Mouse (Mus musculus): ENCODE data around the gene Esrra. TPM values are rescaled to one million over a fixed set of nuclear protein-coding genes. Genes with fewer than 3 reads are reported as not detected.

Gene Esrra
- 10 to 100 TPM; 71.0 to 97.4 TPM for total RNA-seq (2021)
- long read RNA-seq, experiment 1, transcript Esrra-201 (7 exons, 2,242 nt): major isoform, 93 of 291 reads
- long read RNA-seq, experiment 1, partial matches to known transcripts: 7 of 291 reads
- long read RNA-seq, experiment 1, other reads (novel, unspliced or antisense): 190 of 291 reads
- long read RNA-seq, experiment 2, transcript Esrra-201 (7 exons, 2,242 nt): major isoform, 18 of 200 reads
- long read RNA-seq, experiment 2, partial matches to known transcripts: 2 of 200 reads
- long read RNA-seq, experiment 2, other reads (novel, unspliced or antisense): 180 of 200 reads

- peak; percentile 100 for DNase-seq
Measured at GRCm38 (mm10) chr19:6921647-6922567, at the start of gene Esrra. TSS of gene Esrra (minus strand) at chr19:6921813.

GRCm38 (mm10) chr19:6970460-6971085 is 49.0 kb upstream of the Esrra start:
- DNase-seq: peak; percentile 74

DNA sequence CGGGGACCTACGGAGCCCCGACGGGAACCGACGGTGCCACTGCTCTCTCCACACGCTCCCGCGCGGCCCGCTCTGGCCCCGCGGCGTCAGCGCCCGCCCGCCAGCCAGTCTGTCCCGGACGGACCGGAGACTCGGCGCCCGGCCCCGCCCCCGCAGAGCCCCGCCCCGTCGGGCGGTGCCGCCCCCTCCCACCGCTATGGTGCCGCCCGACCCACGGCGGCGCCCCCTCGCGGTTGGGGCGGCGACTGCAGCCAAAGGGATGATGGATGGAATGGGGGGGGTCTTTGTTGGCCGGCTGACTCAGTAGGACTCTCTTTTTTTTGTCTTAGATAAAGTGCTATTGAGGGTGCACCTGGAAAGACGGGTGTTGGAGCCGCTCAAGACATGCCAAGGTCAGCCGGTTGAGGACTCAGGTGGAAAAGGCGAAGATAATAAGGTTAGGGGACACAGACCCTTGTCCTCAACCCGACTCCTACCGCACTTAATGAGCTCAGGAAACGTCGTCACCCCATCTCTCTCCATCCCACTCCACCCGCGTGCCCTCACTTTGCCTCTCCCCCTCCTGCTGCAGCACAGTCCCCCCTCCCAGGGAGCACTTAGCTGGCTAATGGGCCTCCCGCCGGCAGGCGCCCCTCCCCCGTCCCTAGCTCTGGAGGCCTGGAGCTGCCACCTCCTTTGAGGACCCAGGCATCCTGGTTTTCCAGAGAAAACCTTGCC is 48.2 kb upstream of the Esrra start:
- DNase-seq: peak; percentile 93

- DNase-seq: no peak
Measured at GRCm38 (mm10) chr19:6969291-6969664, 47.7 kb upstream of the Esrra start.

- peak; percentile 60 for DNase-seq
Measured at GRCm38 (mm10) chr19:6968491-6969271, 47.1 kb upstream of the Esrra start.

DNA sequence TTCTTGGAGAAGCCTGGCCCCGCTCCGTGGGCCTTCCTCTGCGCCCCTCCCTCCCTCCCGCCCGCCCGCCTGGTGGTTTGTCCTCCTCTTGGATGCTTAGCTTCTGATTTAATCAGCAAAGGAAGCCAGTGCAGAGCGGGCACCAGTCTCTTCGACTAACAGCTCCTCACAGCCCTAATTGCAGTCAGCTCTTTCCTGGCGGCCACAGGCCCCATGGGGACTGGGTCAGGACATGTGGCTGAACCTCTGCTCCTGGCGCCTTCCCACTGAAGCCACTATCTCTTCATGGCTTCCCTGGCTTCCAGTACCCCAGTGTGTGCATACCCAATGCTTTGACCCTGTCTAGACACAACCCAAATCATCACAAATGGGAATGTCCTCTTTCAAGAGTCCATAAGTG is 34.8 kb upstream of the Esrra start:
- peak; percentile 50 for DNase-seq

DNA sequence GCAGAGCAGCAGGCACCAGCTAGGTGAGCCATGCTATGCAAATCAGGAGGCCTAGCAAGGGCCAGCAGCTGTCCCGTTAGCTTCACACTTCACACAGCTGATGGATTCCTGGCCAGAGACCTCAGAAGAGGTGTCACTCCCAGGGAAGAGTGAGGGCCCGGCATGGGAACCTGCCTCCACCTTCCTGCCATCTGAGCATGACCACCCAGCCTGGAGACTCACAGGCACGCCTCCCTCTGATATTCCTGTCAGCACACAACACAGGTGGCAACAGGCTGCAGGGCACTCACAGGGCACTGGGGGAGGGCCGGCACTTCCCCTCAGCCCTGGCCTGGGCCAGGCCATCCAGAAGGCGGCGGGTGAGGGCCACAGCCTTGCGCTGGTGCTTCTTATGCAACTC is 33.8 kb upstream of the Esrra start:
- DNase-seq: no peak

DNA sequence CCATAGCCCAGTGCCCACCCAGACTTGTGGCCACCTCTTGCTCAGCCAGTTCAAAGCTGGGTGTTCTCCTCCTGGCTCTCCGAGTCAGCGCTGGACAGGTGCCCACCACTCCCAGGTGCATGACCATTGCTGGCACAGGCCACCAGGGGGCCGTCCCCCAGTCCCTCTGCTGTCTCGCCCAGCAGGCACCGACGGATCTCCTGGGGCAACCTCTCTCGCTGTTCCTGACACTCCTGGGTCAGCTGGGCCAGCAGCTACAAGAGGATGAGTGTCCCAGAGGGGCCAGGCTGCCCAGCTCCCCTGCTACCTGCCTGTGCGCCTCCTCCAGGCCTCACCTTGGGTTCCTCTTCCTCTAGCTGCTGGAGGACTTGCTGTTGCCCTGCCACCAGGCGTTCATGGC is 32.4 kb upstream of the Esrra start:
- peak; percentile 78 for DNase-seq

DNA sequence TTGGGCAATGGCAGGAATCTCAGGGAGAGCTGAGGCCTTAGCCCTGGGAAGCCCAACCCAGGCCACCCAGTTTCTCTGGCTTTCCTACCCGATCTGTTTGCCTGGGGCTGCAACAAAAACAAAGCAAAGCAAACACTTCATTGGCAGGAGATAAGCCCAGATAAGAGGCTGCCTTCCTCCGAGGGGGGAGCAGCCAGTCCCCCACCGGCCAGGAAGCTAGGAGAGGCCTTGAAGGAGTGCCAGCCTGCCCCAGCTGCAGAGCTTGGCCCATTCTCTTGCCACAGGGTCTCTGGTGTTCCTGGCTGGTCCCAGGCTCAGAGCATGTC is 31.1 kb upstream of the Esrra start:
- peak; percentile 83 for DNase-seq

- peak; percentile 95 for DNase-seq
Measured at GRCm38 (mm10) chr19:6951994-6952711, 30.5 kb upstream of the Esrra start.

DNA sequence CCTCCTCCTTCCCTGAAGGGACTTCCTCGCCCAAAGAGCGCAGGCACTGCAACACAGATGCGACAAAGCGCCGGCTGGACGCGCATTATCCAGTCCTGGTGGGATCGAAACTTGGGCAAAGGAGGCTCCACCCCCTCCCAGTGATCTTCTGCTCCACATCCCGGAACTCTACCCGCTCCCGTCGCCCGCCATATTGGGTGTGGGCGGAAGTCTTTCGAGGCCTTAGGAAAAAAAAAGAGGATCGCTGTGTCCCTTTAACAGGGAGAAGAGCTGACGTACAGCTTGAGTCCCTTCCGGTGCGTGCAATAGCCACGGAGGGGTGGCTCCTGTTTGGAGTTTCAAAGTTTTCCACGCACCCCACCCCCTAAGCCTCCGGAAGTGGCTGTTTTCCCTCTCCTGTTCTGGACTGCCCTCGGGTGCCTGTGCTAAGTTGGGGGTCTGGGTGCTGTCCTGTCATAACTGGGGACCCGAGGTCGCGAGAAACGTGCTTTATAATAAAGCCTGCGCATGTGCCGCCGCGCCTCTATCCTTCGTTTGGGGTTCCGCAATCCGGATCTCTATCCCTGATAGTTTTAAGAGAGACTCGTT is 29.9 kb upstream of the Esrra start:
- peak; percentile 96 for DNase-seq

GRCm38 (mm10) chr19:6950613-6951153 is 29.1 kb upstream of the Esrra start:
- DNase-seq: peak; percentile 74

- DNase-seq: no peak
Measured at GRCm38 (mm10) chr19:6949951-6950350, 28.3 kb upstream of the Esrra start.

DNA sequence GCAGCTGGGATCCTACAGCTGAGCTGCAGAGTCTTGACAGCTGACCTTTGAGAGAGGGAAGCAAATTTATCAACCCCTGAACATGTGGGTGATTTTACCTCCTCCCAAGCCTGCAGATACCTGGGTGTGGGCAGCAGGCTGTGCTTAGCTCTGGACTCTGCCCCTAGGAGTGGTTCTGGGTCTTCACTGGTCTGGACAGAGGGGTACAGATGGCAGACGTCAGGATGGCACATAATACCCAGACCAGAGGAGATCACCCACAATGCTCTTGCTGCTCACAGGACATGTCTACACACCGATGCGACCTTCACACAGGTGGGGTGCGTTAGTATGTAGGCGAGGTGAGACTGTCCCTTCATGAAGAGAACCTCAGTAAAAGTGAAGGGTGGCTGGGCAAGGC is 27.9 kb upstream of the Esrra start:
- no peak for DNase-seq

DNA sequence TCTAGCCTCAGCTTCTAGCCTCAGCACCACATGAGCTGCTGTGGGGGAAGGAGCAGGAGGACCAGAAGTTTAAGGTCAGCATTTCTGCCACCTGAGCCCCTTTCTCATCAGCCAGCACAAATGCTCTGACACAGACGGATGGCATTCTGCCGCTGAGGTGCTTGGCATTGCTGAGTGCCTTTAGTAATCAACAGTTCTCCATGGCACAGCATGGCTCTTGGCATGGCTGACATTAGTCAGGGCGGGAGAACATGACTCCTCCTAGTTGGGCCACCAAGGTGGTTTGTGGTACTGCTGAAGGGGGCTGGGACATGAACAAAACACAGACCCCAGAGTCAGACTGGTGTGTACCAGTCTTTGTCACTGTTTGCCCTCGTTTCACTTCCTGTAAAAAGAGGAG is 26.6 kb upstream of the Esrra start:
- no peak for DNase-seq

DNA sequence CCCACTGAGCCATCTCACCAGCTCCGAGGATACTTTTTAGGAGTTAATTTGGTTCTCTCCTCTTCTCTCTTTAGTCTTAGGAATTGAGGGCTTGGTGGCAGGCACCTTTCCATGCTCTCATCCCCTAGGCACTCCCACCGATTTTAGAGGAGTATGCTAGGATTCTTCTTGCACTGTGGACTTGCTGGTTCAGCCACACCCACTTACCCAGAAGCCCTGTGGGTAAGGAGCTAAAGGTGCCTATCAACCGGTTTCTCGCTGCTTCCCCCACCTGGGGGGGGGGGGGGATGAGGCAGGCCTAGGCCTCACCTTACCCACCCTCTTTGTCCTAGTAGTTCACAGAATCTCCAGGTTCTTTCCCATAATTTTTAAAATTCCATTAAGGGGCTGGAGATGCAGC is 26.1 kb upstream of the Esrra start:
- DNase-seq: no peak

DNA sequence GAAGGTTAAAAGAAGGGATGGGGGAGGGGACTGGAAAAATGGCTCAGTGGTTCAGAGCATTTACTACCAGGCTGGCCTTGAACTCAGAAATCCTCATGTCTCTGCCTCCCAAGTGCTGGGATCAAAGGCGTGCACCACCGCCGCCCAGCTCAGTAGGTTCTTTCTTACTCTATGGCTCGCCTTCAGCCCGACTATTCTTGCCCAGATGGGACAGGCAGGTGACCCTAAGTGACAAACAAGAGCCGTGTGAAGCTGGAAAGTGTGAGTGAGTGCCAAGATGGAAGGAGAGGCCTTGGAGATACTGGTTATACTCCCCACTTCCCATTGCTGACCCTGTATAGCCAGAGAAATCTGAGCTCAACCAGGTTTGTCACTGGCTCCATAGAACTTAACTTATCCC is 22.1 kb upstream of the Esrra start:
- DNase-seq: no peak

DNA sequence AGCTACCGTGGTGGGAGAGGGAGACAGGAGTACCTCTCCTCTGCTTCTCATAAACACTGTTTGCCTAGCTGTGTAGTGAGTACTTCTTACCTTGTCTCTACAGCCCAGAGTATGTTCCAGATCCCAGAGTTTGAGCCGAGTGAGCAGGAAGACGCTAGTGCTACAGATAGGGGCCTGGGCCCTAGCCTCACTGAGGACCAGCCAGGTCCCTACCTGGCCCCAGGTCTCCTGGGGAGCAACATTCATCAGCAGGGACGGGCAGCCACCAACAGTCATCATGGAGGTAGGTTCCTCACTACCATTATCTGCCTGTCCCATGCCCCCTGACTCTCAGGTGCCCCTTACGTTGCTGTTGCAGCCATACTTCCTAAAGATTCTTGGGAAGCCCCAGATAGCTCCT is 21.2 kb upstream of the Esrra start:
- DNase-seq: no peak

DNA sequence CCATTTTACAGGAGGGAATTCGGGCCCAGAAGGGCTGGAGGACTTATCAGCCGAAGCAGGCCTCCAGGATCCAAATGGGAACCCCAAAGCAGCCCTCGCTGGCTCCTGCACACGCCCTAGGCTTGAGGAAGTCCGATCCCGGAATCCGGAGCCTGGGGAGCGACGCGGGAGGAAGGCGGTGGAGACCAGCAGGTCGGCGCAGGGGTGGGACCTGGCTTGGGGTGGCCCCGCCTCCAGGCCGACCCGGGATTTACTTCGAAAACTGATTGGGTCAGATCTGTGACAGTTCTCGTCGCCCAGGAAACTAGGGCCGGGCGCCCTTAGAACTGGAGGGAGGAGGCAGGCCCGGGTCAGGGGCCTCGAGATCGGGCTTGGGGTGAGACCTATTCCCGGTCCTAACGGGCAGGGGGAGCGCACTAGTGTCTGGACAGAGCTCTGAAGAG is 20.7 kb upstream of the Esrra start, which contains the start of gene Gpr137:
Gpr137 (minus strand) TSS at position 232 of the 443 bp plus-strand sequence.
- peak; percentile 96 for DNase-seq
